Mouse (Mus musculus): ENCODE measurements at regions not wholly inside any gene's neighbourhood (a gene's known extent, or its start where the extent isn't known, plus 50 kb on each side); places are given as distances from the start of the nearest gene placed in this dataset.

DNA sequence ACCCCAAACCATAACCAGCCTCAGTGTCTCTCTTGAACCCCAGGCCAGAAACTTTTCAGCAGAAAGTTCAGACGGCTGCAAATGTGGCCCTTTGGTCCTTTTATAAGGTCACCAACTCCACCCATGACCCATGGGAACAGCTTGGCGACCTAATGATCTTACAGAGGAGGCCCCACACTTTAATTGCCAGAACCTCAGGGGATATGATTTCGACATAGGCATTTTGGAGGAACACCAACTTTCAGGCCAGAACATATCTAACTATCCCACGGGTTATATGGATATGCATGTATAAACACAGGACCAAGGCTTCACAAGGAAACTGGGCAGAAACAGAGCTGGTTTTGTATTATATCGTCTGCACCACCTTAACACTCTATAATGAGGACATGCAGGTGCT, 833.5 kb upstream of the Car8 start:
- Histone ChIP-seq H3K4me3 (replicated peaks) (no peak overlapping the region), H3K27me3 (replicated peaks) (peaks cover 31% of the 10 kb centered on the region), H3K4me1 (peaks cover 9% of the 10 kb centered on the region), H3K36me3 (replicated peaks; ENCODE audit: low read length) (no peaks in the 10 kb centered on the region), H3K9me3 (no peaks in the 10 kb centered on the region)
- TF ChIP-seq GATA1 (IDR thresholded peaks at IDR 0.05; ENCODE audit: borderline replicate concordance, low read length) = no peak
- TF ChIP-seq FLI1 (IDR thresholded peaks at IDR 0.05; ENCODE audit: low read length) = no peak

GRCm38 (mm10) chr4:9067874-9068273, 829.0 kb upstream of the Car8 start:
- H3K9me3 ChIP-seq = no peaks in the 10 kb centered on the region
- TF ChIP-seq GATA1 (IDR thresholded peaks at IDR 0.05; ENCODE audit: borderline replicate concordance, low read length) = no peak
- no peak for TF ChIP-seq FLI1 (IDR thresholded peaks at IDR 0.05; ENCODE audit: low read length)

GRCm38 (mm10) chr4:9065981-9066815, 827.4 kb upstream of the Car8 start:
- Histone ChIP-seq H3K27me3 (replicated peaks) (peaks cover 27% of the 10 kb centered on the region), H3K36me3 (replicated peaks; ENCODE audit: low read length) (no peaks in the 10 kb centered on the region), H3K9me3 (no peaks in the 10 kb centered on the region), H3K4me3 (replicated peaks) (no peak overlapping the region), H3K4me1 (peaks cover 7% of the 10 kb centered on the region)
- no peak; the same call in 2 of the 3 replicates for TF ChIP-seq GATA1 (IDR thresholded peaks at IDR 0.05; ENCODE audit: borderline replicate concordance, low read length)
- no peak for TF ChIP-seq FLI1 (IDR thresholded peaks at IDR 0.05; ENCODE audit: low read length)

More at GRCm38 (mm10) chr4:9067874-9068273, 829.0 kb upstream of the Car8 start:
- H3K27me3 ChIP-seq (replicated peaks) = peaks cover 26% of the 10 kb centered on the region
- H3K4me3 ChIP-seq (replicated peaks) = no peak overlapping the region
- H3K36me3 ChIP-seq (replicated peaks; ENCODE audit: low read length) = no peaks in the 10 kb centered on the region
- H3K4me1 ChIP-seq = peaks cover 7% of the 10 kb centered on the region

GRCm38 (mm10) chr4:9061941-9062340, 823.1 kb upstream of the Car8 start:
- Histone ChIP-seq H3K4me1 (peaks cover 10% of the 10 kb centered on the region), H3K4me3 (replicated peaks) (no peak overlapping the region), H3K27me3 (replicated peaks) (peaks cover 26% of the 10 kb centered on the region), H3K36me3 (replicated peaks; ENCODE audit: low read length) (no peaks in the 10 kb centered on the region), H3K9me3 (no peaks in the 10 kb centered on the region)
- no peak for TF ChIP-seq GATA1 (IDR thresholded peaks at IDR 0.05; ENCODE audit: borderline replicate concordance, low read length)
- TF ChIP-seq FLI1 (IDR thresholded peaks at IDR 0.05; ENCODE audit: low read length) = no peak

DNA sequence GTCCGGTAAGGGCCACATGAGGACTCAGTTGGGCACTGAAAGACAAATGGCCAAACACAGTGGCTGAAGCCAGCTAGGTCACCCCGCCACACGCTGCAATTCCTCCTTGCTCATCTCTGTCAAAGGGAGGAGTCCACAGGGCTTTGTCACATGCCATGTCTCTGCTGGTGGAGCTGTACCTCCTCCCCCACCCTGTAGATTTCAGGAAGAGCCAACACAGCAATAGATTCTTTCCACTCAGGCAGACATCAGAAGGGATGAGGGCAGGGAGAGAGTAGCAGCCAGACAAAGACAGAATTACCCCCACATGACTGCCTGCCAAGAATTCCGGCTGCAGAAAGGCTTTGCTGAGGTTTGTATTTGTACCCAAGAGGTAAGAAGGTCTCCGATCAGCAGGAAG, 821.4 kb upstream of the Car8 start:
- peaks cover 8% of the 10 kb centered on the region; the same call in 1 of the 2 replicates for H3K4me1 ChIP-seq
- no peaks in the 10 kb centered on the region for H3K36me3 ChIP-seq (replicated peaks; ENCODE audit: low read length)
- no peaks in the 10 kb centered on the region for H3K9me3 ChIP-seq
- no peak overlapping the region for H3K4me3 ChIP-seq (replicated peaks)
- peaks cover 27% of the 10 kb centered on the region for H3K27me3 ChIP-seq (replicated peaks)
- TF ChIP-seq FLI1 (IDR thresholded peaks at IDR 0.05; ENCODE audit: low read length) = no peak
- no peak for TF ChIP-seq GATA1 (IDR thresholded peaks at IDR 0.05; ENCODE audit: borderline replicate concordance, low read length)

DNA sequence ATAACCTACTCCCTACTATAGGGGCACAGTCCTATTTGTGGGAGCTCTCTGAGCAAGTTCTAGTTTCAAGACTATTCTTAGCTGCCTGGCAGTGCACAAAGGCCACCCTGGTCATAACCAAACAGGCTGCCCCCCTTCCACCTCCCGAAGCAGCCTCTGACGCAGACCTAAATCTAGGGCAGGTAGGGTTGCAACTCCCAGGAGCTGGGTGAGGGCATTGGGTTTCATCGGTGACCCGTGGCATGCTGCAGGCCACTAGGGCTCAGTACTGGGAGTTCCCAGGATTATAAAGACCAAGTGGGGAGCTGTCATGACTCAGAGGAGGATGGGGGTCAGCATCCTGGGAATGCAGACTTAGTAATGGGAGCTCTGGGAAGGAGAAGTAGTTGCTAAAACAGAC, 818.8 kb upstream of the Car8 start:
- peaks cover 31% of the 10 kb centered on the region for H3K27me3 ChIP-seq (replicated peaks)
- peaks cover 8% of the 10 kb centered on the region; the same call in 1 of the 2 replicates for H3K4me1 ChIP-seq
- H3K9me3 ChIP-seq = no peaks in the 10 kb centered on the region
- TF ChIP-seq GATA1 (IDR thresholded peaks at IDR 0.05; ENCODE audit: borderline replicate concordance, low read length) (no peak), FLI1 (IDR thresholded peaks at IDR 0.05; ENCODE audit: low read length) (no peak)
- no peak overlapping the region for H3K4me3 ChIP-seq (replicated peaks)
- H3K36me3 ChIP-seq (replicated peaks; ENCODE audit: low read length) = no peaks in the 10 kb centered on the region

GRCm38 (mm10) chr4:9057113-9057512, 818.3 kb upstream of the Car8 start:
- peaks cover 33% of the 10 kb centered on the region for H3K27me3 ChIP-seq (replicated peaks)
- no peaks in the 10 kb centered on the region for H3K36me3 ChIP-seq (replicated peaks; ENCODE audit: low read length)
- no peak overlapping the region for H3K4me3 ChIP-seq (replicated peaks)
- H3K4me1 ChIP-seq = peaks cover 8% of the 10 kb centered on the region; the same call in 1 of the 2 replicates
- H3K9me3 ChIP-seq = no peaks in the 10 kb centered on the region
- TF ChIP-seq GATA1 (IDR thresholded peaks at IDR 0.05; ENCODE audit: borderline replicate concordance, low read length) = no peak
- no peak for TF ChIP-seq FLI1 (IDR thresholded peaks at IDR 0.05; ENCODE audit: low read length)

- no peaks in the 10 kb centered on the region for H3K9me3 ChIP-seq
- peaks cover 8% of the 10 kb centered on the region; the same call in 1 of the 2 replicates for H3K4me1 ChIP-seq
- TF ChIP-seq FLI1 (IDR thresholded peaks at IDR 0.05; ENCODE audit: low read length) (no peak), GATA1 (IDR thresholded peaks at IDR 0.05; ENCODE audit: borderline replicate concordance, low read length) (no peak)
- H3K36me3 ChIP-seq (replicated peaks; ENCODE audit: low read length) = no peaks in the 10 kb centered on the region
- H3K4me3 ChIP-seq (replicated peaks) = no peak overlapping the region
- peaks cover 34% of the 10 kb centered on the region for H3K27me3 ChIP-seq (replicated peaks)
These were observed 817.0 kb upstream of the Car8 start for GRCm38 (mm10) chr4:9055876-9056275.

- no peak overlapping the region for H3K4me3 ChIP-seq (replicated peaks)
- H3K9me3 ChIP-seq = no peaks in the 10 kb centered on the region
- H3K27me3 ChIP-seq (replicated peaks) = peaks cover 34% of the 10 kb centered on the region
- peaks cover 7% of the 10 kb centered on the region; the same call in 1 of the 2 replicates for H3K4me1 ChIP-seq
- H3K36me3 ChIP-seq (replicated peaks; ENCODE audit: low read length) = no peaks in the 10 kb centered on the region
- TF ChIP-seq GATA1 (IDR thresholded peaks at IDR 0.05; ENCODE audit: borderline replicate concordance, low read length) = no peak
- TF ChIP-seq FLI1 (IDR thresholded peaks at IDR 0.05; ENCODE audit: low read length) = no peak
These were observed 816.5 kb upstream of the Car8 start for GRCm38 (mm10) chr4:9055266-9055820.

- no peaks in the 10 kb centered on the region for H3K36me3 ChIP-seq (replicated peaks; ENCODE audit: low read length)
- H3K4me1 ChIP-seq = no peaks in the 10 kb centered on the region
- peaks cover 16% of the 10 kb centered on the region for H3K27me3 ChIP-seq (replicated peaks)
- H3K9me3 ChIP-seq = no peaks in the 10 kb centered on the region
- no peak overlapping the region for H3K4me3 ChIP-seq (replicated peaks)
- TF ChIP-seq FLI1 (IDR thresholded peaks at IDR 0.05; ENCODE audit: low read length) (no peak), GATA1 (IDR thresholded peaks at IDR 0.05; ENCODE audit: borderline replicate concordance, low read length) (no peak)
These were observed 810.0 kb upstream of the Car8 start for GRCm38 (mm10) chr4:9048817-9049216.

All from megakaryocyte, embryonic 14.5 days (primary cell).